Mouse (Mus musculus) embryonic facial prominence, embryonic 12.5 days (tissue): ENCODE measurements around the gene Usp38. TPM values are rescaled to one million over a fixed set of nuclear protein-coding genes. Genes with fewer than 3 reads are reported as not detected.

Experiments used
- ATAC-seq: fragments of 200-750 bp; cut with Nextera tagmentation; 2 replicates; pipeline ENCODE4 v1.8.0; 2017; ENCODE audit not compliant: insufficient number of reproducible peaks, insufficient read depth, low FRiP score, low TSS enrichment
- H3K27ac ChIP-seq: fragments of 300-500 bp; sonication (generic); 2 replicates; pipeline ENCODE4 v1.5.1; 2016; ENCODE audit warnings: mild to moderate bottlenecking
- H3K27me3 ChIP-seq: fragments of 300-500 bp; sonication (generic); 2 replicates; pipeline ENCODE4 v1.6.1; 2016; ENCODE audit warnings: mild to moderate bottlenecking, moderate library complexity
- H3K36me3 ChIP-seq: fragments of 300-500 bp; sonication (generic); 2 replicates; pipeline ENCODE4 v1.6.1; 2016; ENCODE audit warnings: mild to moderate bottlenecking
- H3K4me1 ChIP-seq: fragments of 300-500 bp; sonication (generic); 2 replicates; pipeline ENCODE4 v1.6.1; 2016
- H3K4me2 ChIP-seq: fragments of 300-500 bp; sonication (generic); replicated peaks from 2 replicates; pipeline ENCODE4 v1.6.1; 2016; ENCODE audit warnings: mild to moderate bottlenecking, moderate library complexity
- H3K4me3 ChIP-seq: fragments of 300-500 bp; sonication (generic); 2 replicates; pipeline ENCODE4 v1.5.1; 2016; ENCODE audit warnings: mild to moderate bottlenecking
- H3K9ac ChIP-seq: fragments of 300-500 bp; sonication (generic); 2 replicates; pipeline ENCODE4 v1.6.1; 2016; ENCODE audit warnings: mild to moderate bottlenecking, moderate library complexity
- H3K9me3 ChIP-seq: fragments of 300-500 bp; sonication (generic); 2 replicates; pipeline ENCODE4 v1.6.1; 2016; ENCODE audit warnings: mild to moderate bottlenecking, moderate library complexity
- WGBS: fragments of 180-500 bp; shearing (Covaris S2); methylation state at CpG from one replicate; pipeline ENCODE4 v1.1.7; 2016; 5-methylcytosine and 5-hydroxymethylcytosine counted together
- polyA plus RNA-seq: library from polyadenylated mRNA; unstranded; fragments of >200 nt; fragmentation: Nextera tagmentation; extraction: Ambion mirVana; gene quantifications from 2 replicates; pipeline ENCODE4 v1.2.1, GENCODE M21; 2016

The Usp38 gene
- polyA plus RNA-seq, 1 experiment from 2014 or later = 28.0 TPM

DNA sequence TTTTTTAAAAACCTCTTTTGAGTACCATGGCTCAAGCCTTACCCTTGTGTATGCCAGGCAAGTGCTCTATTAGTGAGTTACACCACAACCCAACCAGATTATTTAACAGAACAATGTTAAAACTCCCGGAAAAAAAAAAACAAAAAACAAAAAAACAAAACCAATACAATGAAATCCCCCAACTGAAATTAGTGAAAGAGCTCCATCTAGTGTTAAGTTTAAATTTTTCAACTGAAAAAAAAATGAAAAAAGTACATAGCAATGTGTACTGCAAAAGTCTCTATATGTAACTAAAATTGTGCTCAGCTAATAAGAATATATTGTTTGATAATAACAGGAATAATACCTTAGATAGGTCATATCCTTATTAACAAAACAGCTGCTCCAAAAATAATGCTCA is 18.1 kb downstream of the Usp38 start:
- Histone ChIP-seq H3K9ac (no peak overlapping the region), H3K27me3 (no peaks in the 10 kb centered on the region), H3K36me3 (peaks cover 61% of the 10 kb centered on the region), H3K4me1 (no peaks in the 10 kb centered on the region), H3K27ac (no peak overlapping the region), H3K4me3 (no peak overlapping the region), H3K9me3 (no peaks in the 10 kb centered on the region), H3K4me2 (no peak overlapping the region)
- WGBS = 25% methylated on average over 1 of the region's 1 CpGs
- ATAC-seq = no peak

DNA sequence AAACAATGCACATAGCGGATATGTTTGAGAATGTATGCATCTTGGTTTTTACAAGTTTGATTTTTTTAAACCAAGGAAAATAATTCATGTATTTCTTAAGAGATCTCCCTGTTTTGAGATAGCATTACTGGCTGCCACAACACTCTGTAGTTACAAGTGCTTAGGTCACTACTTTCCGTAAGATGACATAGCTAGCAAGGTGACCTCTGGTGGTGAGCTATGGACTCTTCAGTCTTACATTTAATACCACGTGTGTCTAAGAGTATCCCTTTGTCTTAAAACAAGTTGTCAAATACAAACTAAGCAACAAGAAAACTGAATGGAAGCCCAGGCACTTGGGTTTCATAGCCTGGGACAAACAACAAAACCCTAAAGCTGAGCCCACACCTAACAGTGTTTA is 22.8 kb downstream of the Usp38 start:
- no peak overlapping the region for H3K9ac ChIP-seq
- no peaks in the 10 kb centered on the region for H3K4me1 ChIP-seq
- H3K27ac ChIP-seq = 0 out of 2 replicates have a peak overlapping the region, but pooled peaks have one; percentile 17
- no peaks in the 10 kb centered on the region for H3K9me3 ChIP-seq
- no peak overlapping the region for H3K4me2 ChIP-seq
- H3K36me3 ChIP-seq = peaks cover 57% of the 10 kb centered on the region
- H3K4me3 ChIP-seq = no peak overlapping the region
- no peaks in the 10 kb centered on the region for H3K27me3 ChIP-seq
- no peak for ATAC-seq
- WGBS = 46% methylated on average over 3 of the region's 3 CpGs

DNA sequence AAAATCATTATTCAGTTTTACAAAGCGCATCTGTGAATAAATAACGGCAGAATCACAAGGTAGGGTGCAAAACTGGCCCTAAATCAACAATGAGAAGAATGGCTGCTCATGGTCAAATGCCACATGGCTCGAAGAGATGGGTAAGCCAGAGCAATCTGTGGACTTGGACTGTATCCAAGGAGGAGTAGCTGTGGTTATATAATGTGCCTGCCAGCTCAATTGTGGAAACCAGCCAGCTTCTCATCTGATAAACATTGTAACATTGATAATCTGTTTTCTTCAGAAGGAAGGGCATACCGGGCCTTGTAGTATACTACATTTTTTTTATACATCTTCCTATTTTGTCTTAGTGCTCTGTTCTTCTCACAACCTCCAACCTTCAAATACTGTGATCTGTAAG is 31.9 kb downstream of the Usp38 start:
- no peak for ATAC-seq
- H3K9me3 ChIP-seq = no peaks in the 10 kb centered on the region
- H3K9ac ChIP-seq = no peak overlapping the region
- WGBS = 87% methylated on average over 4 of the region's 4 CpGs
- no peak overlapping the region for H3K27ac ChIP-seq
- H3K27me3 ChIP-seq = no peaks in the 10 kb centered on the region
- H3K4me1 ChIP-seq = no peaks in the 10 kb centered on the region
- H3K4me2 ChIP-seq = no peak overlapping the region
- peaks cover 49% of the 10 kb centered on the region for H3K36me3 ChIP-seq
- no peak overlapping the region for H3K4me3 ChIP-seq

DNA sequence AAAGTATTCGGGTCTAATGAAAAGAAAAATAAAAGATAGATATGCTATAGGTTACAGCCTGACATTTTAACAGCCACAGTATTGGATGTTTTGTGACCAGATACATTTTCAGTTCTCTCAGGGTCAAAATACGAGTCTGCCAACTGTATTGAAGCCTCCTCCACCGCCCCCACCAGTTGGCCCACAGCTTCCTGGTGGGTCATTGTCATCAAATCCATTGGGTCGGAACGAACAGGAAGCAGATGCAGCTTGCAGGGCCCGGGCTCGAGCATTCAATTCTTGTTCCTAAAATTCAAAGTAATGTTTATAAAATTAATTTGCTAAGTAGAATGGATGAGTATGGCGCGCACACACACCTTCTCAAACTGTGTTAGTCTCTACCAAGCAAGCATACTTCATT is 33.0 kb downstream of the Usp38 start:
- no peak overlapping the region for H3K4me2 ChIP-seq
- no peak overlapping the region for H3K4me3 ChIP-seq
- no peak for ATAC-seq
- H3K4me1 ChIP-seq = no peaks in the 10 kb centered on the region
- no peak overlapping the region for H3K27ac ChIP-seq
- WGBS = 77% methylated on average over 9 of the region's 9 CpGs
- peaks cover 44% of the 10 kb centered on the region for H3K36me3 ChIP-seq
- no peaks in the 10 kb centered on the region for H3K9me3 ChIP-seq
- H3K9ac ChIP-seq = no peak overlapping the region
- no peaks in the 10 kb centered on the region for H3K27me3 ChIP-seq

DNA sequence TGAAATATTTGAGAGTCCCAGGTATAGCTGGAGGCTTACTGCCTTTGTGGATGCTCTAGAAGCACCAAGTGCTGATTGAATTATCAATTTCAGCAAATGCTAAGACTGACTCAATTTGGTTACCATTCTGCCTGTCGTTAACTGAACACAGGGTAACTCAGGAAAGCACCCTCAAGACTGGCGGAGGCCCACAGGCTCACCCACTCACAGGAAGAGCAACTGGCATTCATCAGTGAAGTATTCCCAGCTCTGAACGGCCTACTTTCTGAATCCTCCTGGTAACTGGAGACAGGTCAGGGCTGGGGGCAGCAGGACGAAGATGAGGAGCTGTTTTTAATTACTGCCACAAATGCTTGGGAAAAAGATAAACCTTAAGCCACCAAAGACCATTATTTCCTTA is 34.7 kb downstream of the Usp38 start:
- ATAC-seq = no peak
- H3K36me3 ChIP-seq = peaks cover 31% of the 10 kb centered on the region
- 39% methylated on average over 4 of the region's 4 CpGs for WGBS

DNA sequence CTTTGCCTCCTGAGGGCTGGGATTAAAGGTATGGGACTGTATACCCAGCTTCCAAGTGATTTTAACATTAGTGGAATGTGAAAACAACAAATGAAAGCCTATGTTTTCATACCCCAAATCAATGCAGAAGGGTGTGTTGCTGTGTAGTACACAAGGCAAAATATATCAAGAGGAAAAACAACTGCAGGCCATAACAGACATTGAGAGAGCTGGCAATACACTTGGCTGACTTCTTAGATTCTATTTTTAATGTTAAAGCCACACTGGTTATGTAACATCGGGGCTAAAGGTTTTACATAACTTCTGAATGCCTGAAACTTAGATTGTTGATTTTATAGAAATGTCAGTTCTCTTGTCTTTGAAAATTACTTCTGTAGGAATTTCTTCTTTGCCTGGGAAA is 37.5 kb downstream of the Usp38 start:
- H3K9me3 ChIP-seq = no peaks in the 10 kb centered on the region
- H3K27ac ChIP-seq = no peak overlapping the region
- no peak overlapping the region for H3K9ac ChIP-seq
- H3K4me1 ChIP-seq = no peaks in the 10 kb centered on the region
- H3K36me3 ChIP-seq = peaks cover 18% of the 10 kb centered on the region
- H3K27me3 ChIP-seq = no peaks in the 10 kb centered on the region
- no peak overlapping the region for H3K4me2 ChIP-seq
- 86% methylated on average over 1 of the region's 1 CpGs for WGBS
- ATAC-seq = no peak
- H3K4me3 ChIP-seq = no peak overlapping the region

More for the DNA sequence above, 34.7 kb downstream of the Usp38 start:
- H3K9ac ChIP-seq = no peak overlapping the region
- H3K27ac ChIP-seq = no peak overlapping the region
- H3K9me3 ChIP-seq = no peaks in the 10 kb centered on the region
- H3K4me1 ChIP-seq = no peaks in the 10 kb centered on the region
- no peak overlapping the region for H3K4me3 ChIP-seq
- no peaks in the 10 kb centered on the region for H3K27me3 ChIP-seq
- H3K4me2 ChIP-seq = no peak overlapping the region

DNA sequence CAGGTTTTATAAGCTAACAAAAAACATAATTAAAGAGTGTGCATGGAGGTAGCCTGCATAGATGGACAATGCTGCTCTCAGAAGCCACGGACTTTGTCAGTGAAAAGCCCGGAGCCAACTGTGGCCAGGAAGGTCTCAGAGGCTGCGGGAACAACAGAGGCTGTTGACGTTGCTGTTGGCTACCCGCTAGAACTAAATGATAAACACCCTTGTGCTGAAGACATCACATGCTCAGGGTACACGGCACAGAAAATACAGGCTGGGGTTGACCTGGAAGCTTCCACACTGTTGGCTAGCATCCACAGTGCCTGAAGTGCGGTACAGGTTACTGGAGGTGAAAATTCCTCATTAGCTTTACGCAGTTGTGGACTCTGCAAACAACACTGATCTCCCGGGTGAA is 43.6 kb downstream of the Usp38 start:
- Histone ChIP-seq H3K9ac (no peak overlapping the region), H3K4me2 (no peak overlapping the region), H3K27me3 (no peaks in the 10 kb centered on the region), H3K9me3 (no peaks in the 10 kb centered on the region), H3K4me1 (no peaks in the 10 kb centered on the region), H3K4me3 (no peak overlapping the region), H3K36me3 (no peaks in the 10 kb centered on the region), H3K27ac (no peak overlapping the region)
- 88% methylated on average over 9 of the region's 9 CpGs for WGBS
- no peak for ATAC-seq

DNA sequence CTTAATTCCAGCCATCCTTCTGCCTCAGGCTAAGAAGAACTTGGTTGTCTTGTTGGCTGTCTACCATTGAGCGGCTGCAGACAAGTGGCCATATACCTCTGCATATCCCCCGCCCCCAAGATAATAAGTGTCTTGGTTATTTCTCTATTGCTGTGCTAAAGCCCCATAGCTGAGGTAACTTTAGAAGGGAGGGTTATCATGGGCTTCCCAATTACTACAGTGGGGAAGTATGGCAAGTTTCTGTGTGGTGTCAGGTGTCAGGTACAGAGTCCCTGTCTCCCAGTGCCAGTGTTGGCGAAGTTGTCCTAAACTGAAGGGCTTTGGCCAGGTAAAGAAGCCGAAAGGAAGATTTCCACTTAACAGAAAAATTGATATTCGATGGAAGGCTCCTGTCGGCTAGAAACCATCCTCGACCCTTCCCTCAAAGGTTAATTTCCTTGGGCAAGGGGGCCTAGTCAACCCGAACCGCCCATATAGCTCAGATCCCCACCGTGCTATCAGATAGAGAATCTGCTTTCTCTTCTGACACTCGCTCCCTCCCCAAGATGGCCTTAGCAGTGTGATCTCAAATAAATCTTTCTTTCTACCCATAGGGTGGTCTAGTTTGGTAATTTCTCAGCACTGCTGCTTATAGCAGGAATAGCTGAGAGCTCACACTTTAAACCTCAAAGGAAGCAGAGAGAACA is 44.6 kb downstream of the Usp38 start:
- H3K27me3 ChIP-seq = no peaks in the 10 kb centered on the region
- 71% methylated on average over 11 of the region's 11 CpGs for WGBS
- ATAC-seq = no peak
- H3K4me3 ChIP-seq = no peak overlapping the region
- no peak overlapping the region for H3K27ac ChIP-seq
- H3K36me3 ChIP-seq = no peaks in the 10 kb centered on the region
- H3K4me1 ChIP-seq = no peaks in the 10 kb centered on the region
- no peak overlapping the region for H3K4me2 ChIP-seq
- no peak overlapping the region for H3K9ac ChIP-seq
- no peaks in the 10 kb centered on the region for H3K9me3 ChIP-seq

DNA sequence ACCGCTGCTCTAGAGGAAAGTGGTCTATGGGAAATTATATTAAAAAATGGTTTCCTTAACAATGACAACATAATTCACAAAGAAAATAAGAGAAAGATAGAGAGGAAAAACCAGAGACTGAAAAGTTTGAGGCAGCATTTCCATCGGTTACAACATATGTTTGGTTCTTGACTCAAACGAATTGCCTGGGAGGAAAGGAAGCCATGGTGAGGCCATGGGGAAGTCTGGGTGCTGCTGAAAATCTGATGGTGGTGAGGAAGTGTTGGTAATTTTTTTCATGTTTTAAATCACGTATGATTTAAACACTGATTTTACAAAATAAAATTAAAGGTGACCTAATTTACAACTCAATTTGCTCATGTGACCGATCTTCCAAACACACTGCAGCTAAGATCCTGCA is 45.3 kb downstream of the Usp38 start:
- 89% methylated on average over 5 of the region's 5 CpGs for WGBS
- H3K4me1 ChIP-seq = no peaks in the 10 kb centered on the region
- H3K4me3 ChIP-seq = no peak overlapping the region
- no peak overlapping the region for H3K9ac ChIP-seq
- H3K4me2 ChIP-seq = no peak overlapping the region
- H3K9me3 ChIP-seq = no peaks in the 10 kb centered on the region
- H3K27ac ChIP-seq = no peak overlapping the region
- H3K36me3 ChIP-seq = no peaks in the 10 kb centered on the region
- no peaks in the 10 kb centered on the region for H3K27me3 ChIP-seq
- no peak for ATAC-seq

DNA sequence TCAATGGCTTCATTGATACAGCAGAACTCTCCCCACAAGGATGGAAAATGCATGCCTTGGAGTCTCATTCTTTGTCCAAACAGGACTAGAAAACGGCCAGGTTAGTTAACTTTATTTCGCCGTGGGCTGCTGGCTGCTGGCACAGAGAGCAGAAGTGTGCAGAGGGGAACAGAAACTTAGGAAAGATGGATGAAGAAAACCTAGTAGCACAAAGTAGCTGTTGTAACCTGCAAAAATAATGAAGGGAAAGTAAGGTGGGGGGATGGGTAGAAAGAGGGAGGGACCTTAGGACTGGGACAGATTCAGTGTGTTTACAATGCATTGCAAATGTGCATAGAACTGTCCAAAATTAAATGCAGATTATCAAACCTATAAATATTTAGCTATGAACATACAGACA is 51.6 kb downstream of the Usp38 start:
- Histone ChIP-seq H3K4me3 (no peak overlapping the region), H3K36me3 (no peaks in the 10 kb centered on the region), H3K9me3 (no peaks in the 10 kb centered on the region), H3K27ac (no peak overlapping the region), H3K4me2 (no peak overlapping the region), H3K27me3 (no peaks in the 10 kb centered on the region), H3K9ac (no peak overlapping the region), H3K4me1 (no peaks in the 10 kb centered on the region)
- 95% methylated on average over 3 of the region's 3 CpGs for WGBS
- no peak for ATAC-seq

DNA sequence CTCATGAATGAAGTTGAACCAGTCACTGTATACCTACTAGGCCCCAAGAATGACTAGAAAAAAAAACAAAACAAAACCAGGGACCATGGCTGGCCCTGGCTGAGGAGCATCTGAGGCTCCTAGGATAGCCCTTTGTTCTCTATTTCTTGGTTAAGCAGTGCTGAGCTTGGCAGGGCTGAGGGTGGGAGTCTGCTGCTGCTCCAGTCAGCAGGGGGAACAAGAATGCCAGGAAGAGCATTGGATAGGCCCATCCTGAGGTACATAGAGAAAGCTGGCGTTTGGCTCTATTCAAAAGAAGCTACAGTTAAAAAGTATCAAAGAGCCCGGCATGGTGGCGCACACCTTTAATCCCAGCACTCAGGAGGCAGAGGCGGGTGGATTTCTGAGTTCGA is 52.1 kb downstream of the Usp38 start:
- Histone ChIP-seq H3K27me3 (no peaks in the 10 kb centered on the region), H3K9ac (no peak overlapping the region), H3K36me3 (no peaks in the 10 kb centered on the region), H3K27ac (no peak overlapping the region), H3K4me1 (no peaks in the 10 kb centered on the region), H3K9me3 (no peaks in the 10 kb centered on the region), H3K4me3 (no peak overlapping the region), H3K4me2 (no peak overlapping the region)
- no peak for ATAC-seq
- WGBS = 88% methylated on average over 5 of the region's 5 CpGs

DNA sequence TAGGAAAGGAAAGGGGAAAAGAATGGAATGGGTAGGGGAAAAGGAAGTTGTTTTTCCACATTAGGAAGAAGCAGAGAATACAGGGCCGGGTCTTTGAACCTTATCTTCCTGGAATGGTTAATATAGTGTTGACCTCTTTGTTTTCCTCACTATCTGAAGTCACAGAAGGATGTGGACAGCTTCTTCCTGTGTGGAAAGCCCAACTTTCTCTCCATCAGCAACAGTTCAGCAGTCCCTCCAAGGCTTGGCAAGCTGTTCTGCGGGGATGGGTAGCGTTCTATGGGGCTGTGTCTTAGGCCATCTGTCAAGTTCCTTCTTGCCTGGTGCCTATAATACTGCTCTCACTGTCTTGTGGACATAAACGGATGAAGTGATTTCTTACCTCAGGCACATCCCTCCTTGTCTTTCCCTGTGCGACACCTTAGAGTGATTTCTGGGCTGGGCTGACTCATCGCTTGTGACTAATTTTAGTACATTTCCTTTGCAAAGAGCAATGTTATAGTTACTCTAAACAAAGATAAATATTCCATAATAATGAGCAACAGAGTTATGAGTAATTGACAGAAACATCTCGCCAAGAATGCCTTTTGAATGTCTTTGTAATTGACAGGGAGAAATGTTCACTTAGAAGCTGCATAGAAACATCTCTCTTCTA is 52.7 kb downstream of the Usp38 start:
- H3K36me3 ChIP-seq = no peaks in the 10 kb centered on the region
- H3K27ac ChIP-seq = no peak overlapping the region
- H3K9ac ChIP-seq = no peak overlapping the region
- no peaks in the 10 kb centered on the region for H3K27me3 ChIP-seq
- no peak overlapping the region for H3K4me3 ChIP-seq
- no peak for ATAC-seq
- H3K4me1 ChIP-seq = no peaks in the 10 kb centered on the region
- WGBS = 81% methylated on average over 7 of the region's 7 CpGs
- H3K4me2 ChIP-seq = no peak overlapping the region
- no peaks in the 10 kb centered on the region for H3K9me3 ChIP-seq
